Mouse (Mus musculus) gastrocnemius, postnatal 14 days (tissue): ENCODE data around the gene Gcsam. TPM values are rescaled to one million over a fixed set of nuclear protein-coding genes. Genes with fewer than 3 reads are reported as not detected.

Experiments used
- DNase-seq: peaks from one replicate; pipeline ENCODE4 v3.0.0; 2021; ENCODE audit warnings: mixed read lengths
- intact Hi-C: fragments of 180-260 bp; cut with DNase I; formaldehyde crosslinking; loops from one replicate; pipeline ENCODE4 v1.15.1; 2025; ENCODE audit warnings: low total_unique reads
- long read RNA-seq, 2 experiments: library from polyadenylated mRNA; stranded (forward); transcript quantifications; one replicate each; pipeline ENCODE4 v2.0.0; 2021
- total RNA-seq, 2 experiments: library from RNA; stranded (reverse); gene quantifications; 2 replicates each; pipeline ENCODE4 v1.2.3; 2021

Gcsam gene
- under 1 TPM; 0.11 to 0.14 TPM for total RNA-seq
- long read RNA-seq, experiment 1 = 0 reads
- long read RNA-seq, experiment 2 = 0 reads

- no peak for DNase-seq
Observed at GRCm38 (mm10) chr16:45610267-45610666, at the start of gene Gcsam. Gene Gcsam (plus strand): TSS chr16:45610380.

DNA sequence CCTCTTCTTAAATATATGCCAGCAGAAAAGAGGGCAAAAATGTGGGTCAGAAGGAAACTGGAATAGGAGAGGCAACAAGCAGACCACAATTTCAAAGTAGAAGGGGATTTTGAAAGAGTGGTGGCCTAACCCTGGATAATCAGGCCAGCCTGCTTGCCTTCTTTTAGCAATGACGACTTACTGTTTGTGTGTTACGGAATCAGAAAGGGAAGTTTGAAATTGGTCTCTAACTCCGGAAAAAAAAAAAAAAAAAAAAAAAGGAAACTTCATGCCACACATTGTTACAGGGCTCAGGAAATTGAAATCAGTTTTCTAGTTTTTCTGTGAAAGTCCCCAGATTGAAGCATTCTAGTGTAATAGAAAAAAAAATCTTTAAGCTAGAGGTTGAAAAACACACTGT is 48.4 kb upstream of the Gcsam start:
- intact Hi-C loops = no loop called here
- no peak for DNase-seq

More at GRCm38 (mm10) chr16:45610267-45610666, at the start of gene Gcsam:
- intact Hi-C loops = no loop called here

GRCm38 (mm10) chr16:45572307-45572706 is 37.9 kb upstream of the Gcsam start:
- intact Hi-C loops = no loop called here
- DNase-seq = no peak

DNA sequence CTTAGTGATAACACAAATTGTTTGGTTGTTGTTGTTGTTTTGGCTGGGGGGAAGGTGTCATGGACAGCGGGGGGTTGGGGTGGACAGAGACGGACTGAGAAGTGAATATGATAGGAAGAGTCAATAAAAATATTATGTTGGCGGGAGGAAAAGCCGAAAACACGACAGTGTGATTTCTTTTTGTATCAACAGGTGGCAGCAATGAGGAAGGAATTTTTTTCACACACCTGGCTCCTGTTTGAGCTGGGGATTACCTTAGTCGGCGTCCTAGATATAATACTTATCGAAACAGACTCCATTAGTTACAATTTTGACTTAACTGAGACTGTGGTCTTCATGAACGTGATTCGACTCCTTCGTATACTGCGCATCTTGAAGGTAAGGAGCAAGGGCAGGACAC is 30.3 kb upstream of the Gcsam start:
- no peak for DNase-seq
- intact Hi-C loops = no loop called here

- intact Hi-C loops = no loop called here
- DNase-seq = no peak
Observed at GRCm38 (mm10) chr16:45582512-45582911, 27.7 kb upstream of the Gcsam start.

- intact Hi-C loops = no loop called here
- DNase-seq = no peak
Observed at GRCm38 (mm10) chr16:45593656-45594055, 16.5 kb upstream of the Gcsam start.

DNA sequence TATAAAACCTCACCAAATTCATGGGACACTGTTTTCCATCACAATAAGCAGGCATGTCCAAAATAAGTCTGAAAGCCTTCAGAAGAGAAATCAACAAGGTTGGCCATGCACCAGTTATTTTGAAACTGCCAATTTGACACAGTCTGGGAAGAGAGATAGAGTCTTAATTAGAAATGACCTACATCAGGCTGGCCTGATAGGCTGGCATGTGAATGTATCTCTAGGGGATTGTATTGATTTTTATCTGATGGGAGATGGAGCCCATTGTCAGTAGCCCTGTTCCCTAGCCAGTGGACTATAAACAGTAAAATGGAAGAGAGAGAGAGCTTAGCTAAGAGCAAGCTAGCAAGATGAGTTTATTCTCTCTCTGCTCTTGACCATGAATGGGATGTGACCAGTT is 14.7 kb upstream of the Gcsam start:
- intact Hi-C loops = no loop called here
- DNase-seq = no peak

DNA sequence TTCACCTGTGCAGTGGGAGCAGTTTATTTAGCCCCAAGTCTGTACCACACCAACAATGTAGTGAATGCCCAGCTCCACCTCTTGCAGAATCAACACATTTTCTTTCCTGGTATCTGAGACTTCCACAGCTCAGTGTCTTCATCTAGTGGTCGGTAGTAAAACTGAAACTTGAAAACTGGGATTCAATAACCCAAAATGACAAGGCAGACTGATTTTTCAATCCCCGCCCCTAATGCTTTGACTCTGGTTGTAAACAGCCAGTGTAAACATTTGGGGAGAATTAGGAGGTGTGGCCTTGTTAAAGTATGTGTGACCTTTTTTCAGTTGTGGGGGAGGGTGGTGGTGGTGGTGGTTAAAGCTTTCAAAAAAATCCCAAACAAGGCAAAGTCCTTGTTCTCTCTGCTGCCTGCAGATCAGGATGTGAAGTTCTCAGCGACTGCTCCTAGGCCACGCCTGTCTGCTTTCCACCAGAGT is 1.7 kb upstream of the Gcsam start:
- DNase-seq = no peak
- intact Hi-C loops = no loop called here

GRCm38 (mm10) chr16:45609300-45609699 is 880 bp upstream of the Gcsam start:
- intact Hi-C loops = no loop called here
- DNase-seq = peak; percentile 4

GRCm38 (mm10) chr16:45613247-45613646 is 3.1 kb downstream of the Gcsam start:
- intact Hi-C loops = no loop called here
- DNase-seq = no peak

DNA sequence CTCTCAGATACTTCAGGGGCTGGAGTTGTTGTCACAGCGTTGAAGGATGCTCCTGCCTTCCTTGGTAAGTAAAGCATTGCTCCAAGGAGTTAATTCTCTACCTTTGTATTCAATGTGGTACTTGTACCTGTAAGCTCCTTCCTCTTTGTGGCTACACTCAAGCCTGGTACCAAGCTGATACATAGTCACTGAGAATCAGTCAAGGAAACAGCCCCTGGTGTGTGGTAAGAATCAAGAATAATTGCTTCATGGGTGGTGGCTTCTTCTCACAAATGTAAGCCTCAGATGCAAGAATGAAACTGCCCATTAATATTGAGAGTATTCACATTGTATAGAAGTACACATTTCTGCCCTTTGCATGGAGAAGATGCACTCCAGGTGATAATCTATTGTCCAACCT is 5.8 kb downstream of the Gcsam start:
- DNase-seq = no peak
- intact Hi-C loops = no loop called here

- intact Hi-C loops = no loop called here
Observed at GRCm38 (mm10) chr16:45619751-45620375, 9.7 kb downstream of the Gcsam start.

GRCm38 (mm10) chr16:45623230-45623629 is 13.1 kb downstream of the Gcsam start:
- DNase-seq = no peak
- intact Hi-C loops = no loop called here

More at GRCm38 (mm10) chr16:45619751-45620375, 9.7 kb downstream of the Gcsam start:
- DNase-seq = no peak

- no peak for DNase-seq
- intact Hi-C loops = no loop called here
Observed at GRCm38 (mm10) chr16:45624791-45625190, 14.6 kb downstream of the Gcsam start.

GRCm38 (mm10) chr16:45625342-45625741 is 15.2 kb downstream of the Gcsam start:
- intact Hi-C loops = no loop called here
- no peak for DNase-seq

DNA sequence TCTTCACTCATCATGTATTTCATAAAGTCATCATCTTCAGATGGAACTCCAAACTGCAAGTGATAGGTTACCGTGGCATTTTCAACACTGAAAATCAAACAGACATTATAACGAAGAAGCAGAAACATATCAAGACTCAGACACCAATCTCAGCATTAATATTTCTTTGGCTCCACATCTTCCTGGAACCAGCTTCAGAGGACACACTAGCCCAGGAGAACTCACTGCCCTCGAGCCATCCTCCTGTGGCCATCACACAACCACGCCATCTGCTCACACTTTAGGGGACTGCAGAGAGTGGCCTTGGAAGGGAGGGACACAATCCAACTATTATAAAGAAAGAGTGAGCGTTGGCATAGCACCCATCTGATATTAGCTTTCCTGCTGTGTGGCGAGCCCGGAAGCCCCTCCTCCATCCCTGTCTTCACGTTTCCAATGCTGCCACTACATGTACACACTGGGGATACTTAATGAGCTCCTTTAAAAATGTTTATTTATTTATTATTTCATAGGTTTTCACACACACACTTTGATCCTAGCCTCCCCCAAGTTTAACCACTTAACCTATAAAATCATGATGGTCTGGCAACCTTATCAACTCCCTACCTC is 19.4 kb downstream of the Gcsam start:
- intact Hi-C loops = loop anchor here (5.0 kb wide), 1 partner anchor 432 kb away; no protein-coding TSS in a partner anchor
- DNase-seq = no peak

GRCm38 (mm10) chr16:45630347-45630960 is 20.3 kb downstream of the Gcsam start:
- intact Hi-C loops = loop anchor here (5.0 kb wide), 1 partner anchor 433 kb away; no protein-coding TSS in a partner anchor
- peak; percentile 62 for DNase-seq

GRCm38 (mm10) chr16:45632420-45632819 is 22.2 kb downstream of the Gcsam start:
- DNase-seq = no peak
- intact Hi-C loops = loop anchor here (5.0 kb wide), 1 partner anchor 435 kb away; no protein-coding TSS in a partner anchor

- intact Hi-C loops = no loop called here
- DNase-seq = no peak
Observed at GRCm38 (mm10) chr16:45635826-45636225, 25.6 kb downstream of the Gcsam start.

- DNase-seq = no peak
- intact Hi-C loops = no loop called here
Observed at GRCm38 (mm10) chr16:45640070-45640762, 30.0 kb downstream of the Gcsam start.
